Mouse (Mus musculus): ENCODE results near the gene Dio1.

Gene Dio1

GRCm38 (mm10) chr4:107247110-107247509 lies 59.9 kb downstream of the Dio1 start:
- no peak for DNase-seq (ENCODE audit: low read depth, low spot score)

- DNase-seq (ENCODE audit: low read depth, low spot score): no peak
Measured at GRCm38 (mm10) chr4:107246040-107246439, 60.9 kb downstream of the Dio1 start.

GRCm38 (mm10) chr4:107245368-107245767 lies 61.6 kb downstream of the Dio1 start:
- no peak for DNase-seq (ENCODE audit: low read depth, low spot score)

DNA sequence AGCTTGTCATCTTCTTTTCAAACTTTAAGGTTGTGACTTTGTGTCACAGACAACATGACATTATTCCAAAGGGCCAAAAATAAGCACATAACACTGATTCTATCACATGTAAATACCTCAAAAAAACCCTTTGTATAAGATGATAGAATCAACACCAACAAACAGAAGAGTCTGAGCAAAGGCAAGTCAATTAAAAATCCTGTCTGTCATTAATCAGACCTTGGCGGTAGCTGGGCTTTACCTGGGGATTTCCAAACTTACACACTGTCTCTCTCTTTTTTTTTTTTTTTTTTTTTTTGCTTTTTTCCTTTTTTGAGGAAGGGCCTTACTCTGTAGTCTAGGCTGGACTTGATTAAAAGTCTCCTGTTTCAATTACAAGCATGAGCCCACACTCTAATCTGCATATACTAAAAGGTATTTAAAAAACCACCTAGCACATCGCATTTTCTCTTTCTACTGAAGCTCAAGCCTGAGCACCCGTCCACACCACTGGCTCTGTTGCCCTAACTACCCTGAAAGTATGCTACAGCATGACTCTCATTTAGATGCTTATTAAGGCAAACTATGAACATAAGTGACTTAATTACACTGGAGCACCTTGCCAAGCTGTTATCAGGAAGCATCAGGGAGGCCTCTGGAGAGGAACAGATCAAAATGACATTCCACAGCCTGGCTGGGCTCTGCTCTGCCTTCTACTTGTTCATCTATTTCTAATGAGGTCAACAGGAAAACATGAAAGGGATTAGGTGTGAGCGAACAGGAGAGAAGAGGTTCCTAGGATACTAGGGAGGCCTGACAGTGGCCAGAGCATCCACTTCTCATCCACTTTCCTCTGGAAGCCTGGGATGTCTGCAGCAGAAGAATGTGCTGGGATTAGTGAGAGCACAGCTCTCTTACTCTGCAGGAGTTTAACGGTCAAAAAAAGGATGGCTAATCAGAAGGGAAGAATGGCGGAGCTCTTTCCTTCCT lies 63.3 kb downstream of the Dio1 start:
- DNase-seq (ENCODE audit: low read depth, low spot score): no peak
